Mouse (Mus musculus): ENCODE measurements around the gene Dmpk.

DNA sequence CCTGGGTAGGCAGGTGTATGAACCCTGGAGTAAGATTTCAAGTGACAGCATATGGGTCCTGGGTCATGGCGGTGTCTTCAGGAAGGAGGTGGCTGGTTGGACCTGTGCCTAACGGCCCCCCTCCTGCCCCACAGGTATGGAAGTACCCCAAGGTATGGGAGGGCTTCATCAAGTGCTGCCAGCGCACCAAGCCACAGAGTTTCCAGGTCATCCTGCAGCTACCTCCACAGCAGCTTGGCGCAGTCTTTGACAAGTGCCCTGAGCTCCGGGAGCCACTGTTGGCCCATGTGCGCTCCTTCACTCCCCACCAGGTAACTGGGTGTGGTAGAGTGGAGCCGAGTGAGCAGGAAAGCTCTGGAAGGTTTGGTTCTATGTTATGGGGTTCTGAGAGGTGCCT lies 30.5 kb upstream of the Dmpk start:
- TF ChIP-seq GATA1 (IDR thresholded peaks at IDR 0.05; ENCODE audit: borderline replicate concordance, low read length) (no peak), FLI1 (IDR thresholded peaks at IDR 0.05; ENCODE audit: low read length) (no peak)

Data from megakaryocyte, embryonic 14.5 days (primary cell).